Mouse (Mus musculus): ENCODE results near the gene Olfr2. TPM values are rescaled to one million over a fixed set of nuclear protein-coding genes. Genes with fewer than 3 reads are reported as not detected.

Gene Olfr2
- polyA plus RNA-seq (2014; fragmentation: Illumina TruSeq; extraction: RNeasy Lipid Tissue Mini Kit (QIAGEN cat#74804); ENCODE audit: low read depth, low replicate concordance) = not detected

GRCm38 (mm10) chr7:107005972-107006371, at the start of gene Olfr2:
Gene Olfr2 (minus strand): TSS chr7:107006072.

DNA sequence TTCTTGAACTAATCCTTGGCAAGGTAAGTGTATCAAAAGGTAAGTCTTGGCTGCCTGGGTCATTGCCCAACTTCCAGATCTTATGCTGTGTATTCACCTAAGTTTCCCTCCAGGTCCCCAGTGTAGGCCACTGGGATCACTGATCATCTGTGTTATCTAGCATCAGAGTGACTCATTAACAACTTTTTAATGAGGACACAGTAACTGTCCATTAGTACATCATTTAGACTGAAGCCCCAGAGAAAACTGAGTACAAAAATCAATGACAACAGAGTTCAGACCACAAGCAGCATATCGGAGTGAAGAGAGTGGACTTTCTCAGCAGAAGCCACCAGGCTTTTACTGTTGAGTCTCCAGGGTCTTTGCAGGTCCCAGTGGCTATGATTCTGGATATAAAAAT, 25.0 kb upstream of the Olfr2 start, which contains the start of gene Olfr713:
TSS of gene Olfr713 (plus strand) at position 301 of the 400 bp plus-strand sequence.

DNA sequence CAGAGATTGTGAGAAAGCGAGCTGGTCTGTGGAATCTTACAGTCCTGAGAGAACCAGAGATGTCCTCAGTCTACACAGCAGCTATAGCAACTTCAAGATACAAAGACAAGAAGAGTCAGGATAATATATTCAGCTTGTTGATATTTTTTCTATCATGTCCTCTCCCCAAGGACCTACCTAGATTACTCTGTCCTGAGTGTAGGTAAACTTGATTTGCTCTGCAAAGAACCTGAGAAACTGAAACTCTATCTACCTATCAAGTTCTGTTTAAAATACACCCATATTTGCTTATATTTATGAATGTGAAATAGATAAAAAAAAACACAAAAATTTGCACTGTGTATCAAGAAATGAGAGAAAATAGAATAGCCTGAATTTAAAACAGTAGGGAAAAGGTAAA, 30.5 kb downstream of the Olfr2 start, which contains the start of gene Olfr711:
TSS of gene Olfr711 (minus strand) at position 101 of the 400 bp plus-strand sequence.

GRCm38 (mm10) chr7:106963837-106964236, 42.0 kb downstream of the Olfr2 start, which contains the start of gene Olfr6:
Gene Olfr6 (minus strand): TSS chr7:106963937.

GRCm38 (mm10) chr7:106948212-106948611, 57.7 kb downstream of the Olfr2 start, which contains the start of gene Olfr710:
Gene Olfr710 (minus strand): TSS chr7:106948312.

Other genes with a start within 250 kb of the Olfr2 start
- not detected for gene Olfr699, start 212.9 kb downstream of the Olfr2 start, polyA plus RNA-seq (2014; fragmentation: Illumina TruSeq; extraction: RNeasy Lipid Tissue Mini Kit (QIAGEN cat#74804); ENCODE audit: low read depth, low replicate concordance)
- gene Olfr700, start 197.2 kb downstream of the Olfr2 start, polyA plus RNA-seq (2014; fragmentation: Illumina TruSeq; extraction: RNeasy Lipid Tissue Mini Kit (QIAGEN cat#74804); ENCODE audit: low read depth, low replicate concordance) = not detected
- not detected for gene Olfr701, start 191.9 kb downstream of the Olfr2 start, polyA plus RNA-seq (2014; fragmentation: Illumina TruSeq; extraction: RNeasy Lipid Tissue Mini Kit (QIAGEN cat#74804); ENCODE audit: low read depth, low replicate concordance)
- gene Olfr702, start 172.2 kb downstream of the Olfr2 start, polyA plus RNA-seq (2014; fragmentation: Illumina TruSeq; extraction: RNeasy Lipid Tissue Mini Kit (QIAGEN cat#74804); ENCODE audit: low read depth, low replicate concordance) = not detected
- not detected for gene Olfr703, start 162.7 kb downstream of the Olfr2 start, polyA plus RNA-seq (2014; fragmentation: Illumina TruSeq; extraction: RNeasy Lipid Tissue Mini Kit (QIAGEN cat#74804); ENCODE audit: low read depth, low replicate concordance)
- not detected for gene Olfr704, start 142.9 kb downstream of the Olfr2 start, polyA plus RNA-seq (2014; fragmentation: Illumina TruSeq; extraction: RNeasy Lipid Tissue Mini Kit (QIAGEN cat#74804); ENCODE audit: low read depth, low replicate concordance)
- not detected for gene Olfr705, start 129.2 kb downstream of the Olfr2 start, polyA plus RNA-seq (2014; fragmentation: Illumina TruSeq; extraction: RNeasy Lipid Tissue Mini Kit (QIAGEN cat#74804); ENCODE audit: low read depth, low replicate concordance)
- gene Olfr706, start 117.9 kb downstream of the Olfr2 start, polyA plus RNA-seq (2014; fragmentation: Illumina TruSeq; extraction: RNeasy Lipid Tissue Mini Kit (QIAGEN cat#74804); ENCODE audit: low read depth, low replicate concordance) = not detected
- not detected for gene Olfr707, start 104.8 kb downstream of the Olfr2 start, polyA plus RNA-seq (2014; fragmentation: Illumina TruSeq; extraction: RNeasy Lipid Tissue Mini Kit (QIAGEN cat#74804); ENCODE audit: low read depth, low replicate concordance)
- not detected for gene Olfr1532-ps1, start 98.1 kb downstream of the Olfr2 start, polyA plus RNA-seq (2014; fragmentation: Illumina TruSeq; extraction: RNeasy Lipid Tissue Mini Kit (QIAGEN cat#74804); ENCODE audit: low read depth, low replicate concordance)
- gene Olfr709-ps1, start 73.9 kb downstream of the Olfr2 start, polyA plus RNA-seq (2014; fragmentation: Illumina TruSeq; extraction: RNeasy Lipid Tissue Mini Kit (QIAGEN cat#74804); ENCODE audit: low read depth, low replicate concordance) = not detected
- gene Olfr710, start 57.8 kb downstream of the Olfr2 start, polyA plus RNA-seq (2014; fragmentation: Illumina TruSeq; extraction: RNeasy Lipid Tissue Mini Kit (QIAGEN cat#74804); ENCODE audit: low read depth, low replicate concordance) = not detected
- gene Olfr6, start 42.1 kb downstream of the Olfr2 start, polyA plus RNA-seq (2014; fragmentation: Illumina TruSeq; extraction: RNeasy Lipid Tissue Mini Kit (QIAGEN cat#74804); ENCODE audit: low read depth, low replicate concordance) = not detected
- not detected for gene Olfr711, start 30.6 kb downstream of the Olfr2 start, polyA plus RNA-seq (2014; fragmentation: Illumina TruSeq; extraction: RNeasy Lipid Tissue Mini Kit (QIAGEN cat#74804); ENCODE audit: low read depth, low replicate concordance)
- gene Olfr713, start 25.1 kb upstream of the Olfr2 start, polyA plus RNA-seq (2014; fragmentation: Illumina TruSeq; extraction: RNeasy Lipid Tissue Mini Kit (QIAGEN cat#74804); ENCODE audit: low read depth, low replicate concordance) = not detected
- gene Olfr714, start 64.9 kb upstream of the Olfr2 start, polyA plus RNA-seq (2014; fragmentation: Illumina TruSeq; extraction: RNeasy Lipid Tissue Mini Kit (QIAGEN cat#74804); ENCODE audit: low read depth, low replicate concordance) = not detected
- gene Olfr17, start 87.1 kb upstream of the Olfr2 start, polyA plus RNA-seq (2014; fragmentation: Illumina TruSeq; extraction: RNeasy Lipid Tissue Mini Kit (QIAGEN cat#74804); ENCODE audit: low read depth, low replicate concordance) = not detected
- gene Olfr715b, start 104.3 kb upstream of the Olfr2 start, polyA plus RNA-seq (2014; fragmentation: Illumina TruSeq; extraction: RNeasy Lipid Tissue Mini Kit (QIAGEN cat#74804); ENCODE audit: low read depth, low replicate concordance) = not detected
- gene Olfr715, start 125.0 kb upstream of the Olfr2 start, polyA plus RNA-seq (2014; fragmentation: Illumina TruSeq; extraction: RNeasy Lipid Tissue Mini Kit (QIAGEN cat#74804); ENCODE audit: low read depth, low replicate concordance) = not detected
- gene Olfr716, start 132.3 kb upstream of the Olfr2 start, polyA plus RNA-seq (2014; fragmentation: Illumina TruSeq; extraction: RNeasy Lipid Tissue Mini Kit (QIAGEN cat#74804); ENCODE audit: low read depth, low replicate concordance) = not detected
- not detected for gene Nlrp14, start 160.9 kb upstream of the Olfr2 start, polyA plus RNA-seq (2014; fragmentation: Illumina TruSeq; extraction: RNeasy Lipid Tissue Mini Kit (QIAGEN cat#74804); ENCODE audit: low read depth, low replicate concordance)
- not detected for gene Rbmxl2, start 203.4 kb upstream of the Olfr2 start, polyA plus RNA-seq (2014; fragmentation: Illumina TruSeq; extraction: RNeasy Lipid Tissue Mini Kit (QIAGEN cat#74804); ENCODE audit: low read depth, low replicate concordance)